Mouse (Mus musculus) ES-CJ7 (cell line): ENCODE measurements around the gene Nav2.

Experiments
- DNase-seq: peaks from one replicate; pipeline ENCODE4 v3.0.0; 2011; ENCODE audit warnings: low read depth, low spot score

The Nav2 gene

DNA sequence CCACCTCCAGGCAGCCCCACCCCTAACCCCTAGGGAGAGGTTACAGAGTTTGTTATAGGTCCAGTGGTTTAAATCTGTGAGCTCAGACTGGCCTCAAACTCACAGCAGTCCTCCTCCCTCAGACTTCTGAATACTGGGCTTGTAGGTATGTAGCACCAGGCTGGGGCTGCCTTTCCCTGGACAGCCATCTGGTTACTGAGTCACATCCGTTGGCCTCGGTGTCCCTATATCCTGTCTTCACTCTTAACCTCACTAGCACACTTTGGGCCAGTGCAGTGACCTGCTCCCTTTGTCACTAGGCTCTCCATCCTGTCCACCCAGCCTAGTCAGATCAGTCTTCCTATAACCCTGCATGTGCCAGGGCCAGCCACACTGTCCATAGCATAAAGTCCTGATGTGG is 19.8 kb upstream of the Nav2 start:
- no peak for DNase-seq

- DNase-seq: no peak
Measured at GRCm38 (mm10) chr7:48891029-48891428, 17.5 kb upstream of the Nav2 start.

DNA sequence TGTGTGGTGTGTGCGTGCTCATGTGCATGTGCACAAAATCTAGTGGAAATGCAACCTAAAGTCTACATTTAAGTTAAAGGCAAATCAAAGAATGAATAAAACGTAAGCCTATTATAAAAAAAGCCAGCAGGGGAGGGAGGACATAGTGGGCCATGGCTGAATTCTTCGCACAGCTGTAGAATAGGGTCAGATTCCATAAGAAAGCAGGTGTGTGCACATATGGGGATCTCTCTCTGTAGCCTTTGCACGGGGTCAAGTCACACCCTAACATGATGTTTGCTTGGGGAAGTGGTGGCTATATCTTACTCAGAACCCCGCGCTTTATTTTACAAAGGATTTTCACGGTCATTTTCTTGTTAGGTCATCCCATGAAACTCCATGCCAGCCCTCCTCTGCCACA is 15.4 kb upstream of the Nav2 start:
- no peak for DNase-seq

- DNase-seq: peak; percentile 32
Measured at GRCm38 (mm10) chr7:48894152-48894551, 14.4 kb upstream of the Nav2 start.

DNA sequence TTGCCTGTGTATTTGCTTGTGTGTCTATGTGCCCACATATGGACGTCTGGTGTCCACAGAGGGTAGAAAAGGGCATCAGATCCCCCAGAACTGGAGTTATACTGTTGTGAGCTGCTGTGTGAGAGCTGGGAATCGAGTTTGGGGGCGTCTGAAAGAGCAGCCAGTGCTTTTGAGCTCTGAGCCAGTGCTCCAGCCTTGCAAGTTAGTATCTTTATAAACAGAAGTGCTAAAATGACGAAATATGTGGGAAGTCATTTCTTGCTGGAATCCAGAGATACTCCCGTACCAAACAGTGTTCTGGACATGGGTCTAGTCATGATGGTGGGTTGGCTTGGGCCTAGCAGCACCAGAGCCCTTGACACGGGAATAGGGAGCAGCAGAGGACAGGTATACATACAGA is 13.8 kb upstream of the Nav2 start:
- no peak for DNase-seq

GRCm38 (mm10) chr7:48895475-48895874 is 13.0 kb upstream of the Nav2 start:
- DNase-seq: no peak

GRCm38 (mm10) chr7:48896051-48896450 is 12.5 kb upstream of the Nav2 start:
- no peak for DNase-seq

DNA sequence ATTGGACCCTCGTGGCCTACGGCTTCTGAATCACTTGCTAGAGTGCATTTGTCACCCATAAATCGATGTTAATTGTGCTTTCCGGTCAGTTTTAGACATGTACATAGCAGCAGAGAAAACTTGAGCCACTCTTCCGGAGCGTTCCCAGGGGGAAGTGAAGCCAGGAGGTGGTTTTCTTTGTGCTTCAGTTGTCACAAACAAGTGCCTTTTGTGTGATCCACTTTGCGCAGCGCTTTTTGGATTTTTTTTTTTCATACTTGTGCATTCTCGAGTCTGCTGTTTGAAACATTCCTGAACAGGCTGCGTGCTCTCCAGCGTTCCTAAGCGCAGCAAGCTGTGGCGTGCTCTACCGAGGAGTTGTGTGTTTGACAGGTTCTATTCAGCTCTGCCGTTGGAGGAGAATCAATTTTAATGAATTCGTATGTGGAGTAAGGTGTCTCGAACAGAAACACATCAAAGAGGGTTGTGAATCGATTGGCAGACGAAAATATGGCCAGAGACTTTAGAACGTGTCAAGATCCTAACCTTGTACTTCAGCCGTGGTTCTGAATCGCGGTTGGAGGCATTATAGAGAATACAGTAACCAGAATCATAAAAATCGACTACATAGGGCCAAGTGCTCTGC is 10.9 kb upstream of the Nav2 start:
- no peak for DNase-seq

DNA sequence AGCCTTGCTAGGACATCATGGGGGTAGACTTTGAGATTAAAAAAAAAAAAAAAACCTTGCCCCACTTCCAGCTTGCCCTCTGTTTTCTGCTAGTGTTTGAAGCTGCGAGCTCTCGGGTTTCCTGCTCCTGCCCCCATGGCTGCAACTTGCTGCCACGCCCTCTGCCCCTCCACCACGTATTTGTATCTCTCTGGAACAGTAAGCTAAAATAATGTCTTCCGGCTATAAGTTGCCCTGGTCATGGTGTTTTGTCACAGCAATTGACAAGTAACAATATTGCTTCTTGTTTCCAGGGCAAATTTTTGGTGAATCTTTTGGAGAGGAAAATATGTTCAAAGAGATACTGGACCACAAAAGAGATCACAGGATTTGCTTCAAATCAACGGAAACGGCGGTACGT is 10.1 kb upstream of the Nav2 start:
- DNase-seq: no peak

DNA sequence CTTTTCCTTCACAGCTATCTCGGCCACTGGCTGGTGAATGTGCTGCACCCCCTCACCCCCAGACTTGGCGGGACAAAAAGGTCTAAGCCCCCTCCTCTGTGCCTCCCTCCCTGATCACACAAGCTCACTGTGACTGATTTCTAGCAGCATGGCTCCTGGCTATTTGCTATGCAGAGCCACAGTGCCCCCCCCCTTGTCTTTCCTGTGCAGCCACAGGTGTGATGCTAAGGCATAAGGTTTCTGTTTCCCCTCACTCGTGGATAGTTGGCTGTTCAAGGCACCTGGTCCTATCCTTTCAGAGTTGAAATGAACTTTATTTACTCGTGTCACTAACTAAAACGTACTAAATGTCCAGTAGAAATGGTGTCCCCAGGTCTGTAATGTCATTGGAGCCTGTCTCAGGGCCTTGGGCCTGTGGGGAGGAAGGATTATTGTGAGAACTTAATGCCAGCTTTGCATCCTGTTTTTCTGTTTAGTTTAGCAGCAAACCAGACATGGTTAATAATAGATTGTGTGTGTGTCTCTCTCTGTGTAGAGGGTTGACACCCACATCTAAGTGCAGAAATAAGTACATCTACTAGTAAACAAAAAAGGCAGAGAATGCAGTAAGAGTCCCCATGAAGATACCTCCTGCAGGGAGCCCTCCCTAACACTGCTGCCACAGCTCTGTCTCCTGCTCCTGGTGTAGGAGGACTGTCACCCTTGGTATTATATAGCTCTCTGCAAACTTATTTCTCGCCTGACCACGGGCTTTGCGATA is 7.9 kb upstream of the Nav2 start:
- no peak for DNase-seq

- no peak for DNase-seq
Measured at GRCm38 (mm10) chr7:48902454-48902853, 6.1 kb upstream of the Nav2 start.

- DNase-seq: no peak
Measured at GRCm38 (mm10) chr7:48909342-48909671, 791 bp downstream of the Nav2 start.

DNA sequence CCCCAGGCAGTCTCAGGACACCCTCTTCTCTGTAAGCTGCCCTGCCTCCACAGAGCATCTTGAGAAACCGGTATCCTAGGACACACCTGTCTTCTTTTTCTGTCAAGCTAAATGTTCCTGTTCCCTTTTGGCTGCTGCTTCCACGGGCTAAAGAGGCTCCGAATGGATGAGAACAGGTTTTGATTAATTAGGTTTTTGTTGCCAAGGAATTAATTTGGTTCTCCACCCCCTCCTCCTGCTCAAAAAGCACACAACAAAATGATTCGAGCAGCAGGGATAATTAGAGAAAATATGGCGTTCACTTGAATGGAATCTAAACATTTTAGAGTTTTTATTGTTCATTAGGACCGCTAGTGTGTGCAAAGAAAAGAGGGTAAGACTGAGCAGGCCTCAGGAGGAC is 1.8 kb downstream of the Nav2 start:
- DNase-seq: no peak

DNA sequence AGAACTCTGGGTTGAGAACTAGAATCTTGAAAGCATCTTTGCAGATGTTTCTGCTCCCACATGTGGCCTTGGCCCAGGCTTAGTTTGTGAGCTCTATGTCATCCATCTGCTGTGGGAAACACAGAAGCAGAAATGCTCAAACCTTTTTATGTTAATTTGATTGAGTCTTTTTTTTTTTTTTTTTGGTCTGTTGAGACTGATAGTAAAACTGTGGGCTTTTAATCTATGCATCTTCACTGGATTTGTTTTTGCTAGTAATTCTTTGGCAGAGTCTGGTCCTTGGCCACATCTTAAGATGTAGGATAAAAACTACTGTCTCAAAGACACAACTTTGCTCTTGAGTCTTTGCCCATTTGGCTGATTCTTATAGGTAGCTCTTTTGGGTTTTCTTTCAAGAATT is 2.6 kb downstream of the Nav2 start:
- no peak for DNase-seq

DNA sequence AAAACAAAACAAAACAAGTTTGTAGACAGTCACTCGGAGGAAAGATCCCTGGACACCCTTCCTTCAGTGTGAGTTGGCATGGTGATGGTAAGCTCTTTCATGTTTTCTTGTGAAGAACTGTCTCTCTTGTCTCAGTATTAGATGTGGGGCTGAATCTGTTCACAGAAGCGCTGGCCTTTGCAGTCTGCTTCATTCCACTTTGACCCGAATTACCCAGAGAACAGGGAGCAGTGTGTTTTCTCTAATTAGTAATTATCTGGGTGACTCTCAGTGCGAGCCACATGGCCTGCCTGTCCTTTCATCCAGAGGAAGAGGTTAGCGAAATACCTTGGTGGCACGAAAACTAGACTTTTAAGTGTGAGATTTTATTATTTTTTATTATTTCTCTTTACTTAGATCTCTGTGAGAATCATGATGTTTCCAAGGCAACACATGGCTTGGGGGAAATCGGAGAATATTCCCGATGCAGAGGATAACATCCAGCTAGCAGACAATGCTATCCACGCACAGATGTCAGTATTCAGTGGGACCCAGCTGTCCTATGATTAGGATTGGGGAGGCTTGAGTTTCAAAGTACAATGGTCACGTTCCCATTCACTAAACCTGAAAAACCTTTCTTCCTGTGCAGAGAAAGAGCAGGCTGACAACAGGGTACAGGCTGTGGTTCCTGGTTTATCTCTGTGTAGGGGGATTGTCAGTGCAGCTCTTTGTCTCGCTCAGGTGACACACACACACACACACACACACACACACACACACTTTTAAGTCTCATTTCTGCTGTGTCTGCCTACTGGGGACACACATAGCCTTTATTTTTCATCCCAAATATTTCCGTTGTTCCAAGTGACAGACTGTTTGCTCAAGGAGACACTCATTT is 6.4 kb downstream of the Nav2 start:
- DNase-seq: no peak

DNA sequence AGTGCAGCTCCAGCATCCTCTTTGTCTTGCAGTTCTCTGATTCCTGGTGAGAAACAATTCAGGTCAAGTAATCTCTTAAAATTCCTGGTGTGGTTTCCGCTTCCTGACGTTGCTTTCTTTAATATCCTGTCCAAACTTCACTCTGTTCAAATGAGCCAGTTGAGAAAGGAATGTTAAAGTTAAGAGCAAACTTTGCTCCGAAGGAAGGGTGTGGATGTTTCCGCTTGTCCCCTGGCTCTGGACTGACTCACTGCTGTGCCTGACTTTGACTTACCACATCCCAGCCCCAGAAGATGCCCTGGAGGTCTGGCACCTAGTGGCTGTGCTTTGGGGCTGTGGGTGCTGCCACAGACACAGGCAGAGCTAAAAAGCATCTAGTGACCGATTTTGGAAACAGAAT is 8.9 kb downstream of the Nav2 start:
- DNase-seq: peak; percentile 82

DNA sequence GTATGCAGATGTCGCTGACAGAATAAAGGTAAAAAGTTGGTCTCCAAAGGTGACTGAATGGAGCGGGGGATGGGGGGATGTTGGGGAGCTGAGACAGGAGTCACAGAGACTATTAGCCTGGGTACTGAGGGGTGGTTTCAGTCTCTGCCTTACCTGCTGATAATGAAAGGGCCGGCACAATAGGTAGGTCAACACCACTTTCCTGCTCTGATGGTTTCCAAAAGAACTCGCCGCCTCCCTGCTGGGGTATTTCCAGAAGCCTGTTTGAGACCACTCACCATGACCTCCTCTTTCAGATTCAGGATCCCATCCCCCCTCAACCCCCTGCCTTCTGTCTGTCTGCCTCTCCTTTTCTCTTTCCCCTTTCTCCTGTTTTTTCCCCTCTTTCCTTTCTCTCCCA is 9.5 kb downstream of the Nav2 start:
- DNase-seq: peak; percentile 96

GRCm38 (mm10) chr7:48918389-48918788 is 9.9 kb downstream of the Nav2 start:
- no peak for DNase-seq

GRCm38 (mm10) chr7:48923620-48924019 is 15.1 kb downstream of the Nav2 start:
- peak; percentile 16 for DNase-seq

GRCm38 (mm10) chr7:48925214-48925613 is 16.7 kb downstream of the Nav2 start:
- DNase-seq: no peak

DNA sequence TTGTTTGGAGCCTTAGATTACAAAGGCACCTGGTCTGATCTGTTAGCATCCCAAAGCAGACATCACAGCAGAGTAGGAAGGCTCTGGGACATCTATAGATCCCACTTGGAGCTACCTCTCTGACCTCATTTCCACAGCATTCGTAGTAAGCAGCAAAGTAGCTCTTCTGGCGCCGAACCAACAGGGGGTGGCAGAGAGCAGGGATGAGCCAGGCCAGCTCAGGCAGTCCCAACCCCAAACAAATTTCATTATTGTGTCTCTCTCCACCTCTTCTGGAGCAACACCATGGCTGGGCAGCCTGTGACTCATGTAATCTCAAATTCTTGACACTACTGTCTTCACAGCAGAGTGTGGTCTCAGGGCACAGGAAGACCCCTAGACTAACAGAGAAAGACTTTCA is 19.8 kb downstream of the Nav2 start:
- peak; percentile 70 for DNase-seq

DNA sequence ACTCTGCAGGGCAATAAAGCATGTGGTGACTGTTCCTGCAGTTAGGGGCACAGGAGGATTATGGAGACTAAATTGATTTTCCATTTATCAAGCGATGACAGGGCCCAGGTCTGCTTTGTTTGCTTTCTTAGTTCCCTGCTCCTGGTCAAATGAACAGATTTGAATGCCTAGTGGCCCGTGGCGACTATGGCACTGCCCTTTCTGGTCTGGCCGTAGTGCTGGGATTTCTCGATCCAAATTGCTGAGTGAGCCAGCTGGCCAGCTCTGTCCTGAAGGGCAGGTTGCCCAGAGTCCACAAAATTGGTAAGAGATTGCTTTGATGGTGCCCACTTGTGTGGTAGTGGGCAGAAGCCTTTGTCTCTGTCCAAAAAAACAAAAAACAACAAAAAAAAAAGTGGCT is 21.9 kb downstream of the Nav2 start:
- DNase-seq: no peak

- DNase-seq: no peak
Measured at GRCm38 (mm10) chr7:48932138-48932537, 23.6 kb downstream of the Nav2 start.
